Mouse (Mus musculus) lung, adult 2 months (tissue): ENCODE results near the gene Faap100.
A peak's percentile ranks its signal among the peaks of the same experiment; 100 is the strongest.

Experiments used
- CTCF ChIP-seq: fragments of 200-500 bp; IDR thresholded peaks from 2 replicates; pipeline ENCODE4 v1.5.1; 2011; ENCODE audit warnings: mild to moderate bottlenecking, low read length, control low read depth; ENCODE audit not compliant: insufficient read depth
- POLR2A ChIP-seq: fragments of 200-500 bp; IDR thresholded peaks from 2 replicates; pipeline ENCODE4 v1.6.1; 2011; ENCODE audit warnings: low read depth, mild to moderate bottlenecking, control low read depth, low read length, borderline replicate concordance; ENCODE audit errors: extremely low read depth

GRCm38 (mm10) chr11:120347301-120347700 lies 31.3 kb downstream of the Faap100 start:
- TF ChIP-seq CTCF: no peak
- TF ChIP-seq POLR2A: peak; percentile 50; the same call in 1 of the 2 replicates
